Mouse (Mus musculus) testis, adult 2 months (tissue): Measurements from ENCODE around the gene Col6a2. TPM values are rescaled to one million over a fixed set of nuclear protein-coding genes. Genes with fewer than 3 reads are reported as not detected.

Experiments
- H3K27ac ChIP-seq: fragments of 200-500 bp; 2 replicates; pipeline ENCODE4 v1.5.1; 2012; ENCODE audit warnings: low read depth, low read length; ENCODE audit not compliant: control insufficient read depth, insufficient read depth
- H3K27me3 ChIP-seq: fragments of 200-500 bp; 2 replicates; pipeline ENCODE4 v1.6.1; 2012; ENCODE audit warnings: mild to moderate bottlenecking, low read length, moderate library complexity; ENCODE audit not compliant: control insufficient read depth, insufficient read depth
- H3K36me3 ChIP-seq: fragments of 200-500 bp; 2 replicates; pipeline ENCODE4 v1.6.1; 2012; ENCODE audit warnings: mild to moderate bottlenecking, low read length; ENCODE audit not compliant: control insufficient read depth, insufficient read depth
- H3K4me1 ChIP-seq: fragments of 200-500 bp; 2 replicates; pipeline ENCODE4 v1.6.1; 2012; ENCODE audit warnings: low read length; ENCODE audit not compliant: control insufficient read depth, insufficient read depth
- H3K4me3 ChIP-seq: fragments of 200-500 bp; 2 replicates; pipeline ENCODE4 v1.5.1; 2012; ENCODE audit warnings: low read depth, mild to moderate bottlenecking, low read length, moderate library complexity, mixed read lengths; ENCODE audit not compliant: control insufficient read depth
- CTCF ChIP-seq: fragments of 200-500 bp; IDR thresholded peaks from 2 replicates; pipeline ENCODE4 v1.5.1; 2012; ENCODE audit warnings: low read depth, mild to moderate bottlenecking, inconsistent platforms, low read length, moderate library complexity; ENCODE audit not compliant: control insufficient read depth, insufficient read depth, insufficient replicate concordance
- POLR2A ChIP-seq: fragments of 200-500 bp; IDR thresholded peaks from 2 replicates; pipeline ENCODE4 v1.6.1; 2012; ENCODE audit warnings: low read depth, mild to moderate bottlenecking, inconsistent platforms, low read length, moderate library complexity; ENCODE audit not compliant: control insufficient read depth
- polyA plus RNA-seq: library from polyadenylated mRNA; depleted of rRNA; stranded (reverse); fragments of >200 nt; gene quantifications from 2 replicates; pipeline ENCODE4 v1.2.3, GENCODE M21; 2012

The Col6a2 gene
- polyA plus RNA-seq, 1 experiment = 10.9 TPM

- Histone ChIP-seq H3K27ac (peak overlapping the region; percentile 37), H3K27me3 (no peaks in the 10 kb centered on the region), H3K36me3 (no peaks in the 10 kb centered on the region), H3K4me1 (peaks cover 7% of the 10 kb centered on the region), H3K4me3 (no peak overlapping the region)
- TF ChIP-seq CTCF (no peak), POLR2A (no peak)
Observed at GRCm38 (mm10) chr10:76664156-76665115, 41.0 kb upstream of the Col6a2 start.

GRCm38 (mm10) chr10:76653345-76654336 lies 30.2 kb upstream of the Col6a2 start:
- H3K4me3 ChIP-seq = no peak overlapping the region
- H3K27me3 ChIP-seq = no peaks in the 10 kb centered on the region
- no peaks in the 10 kb centered on the region for H3K36me3 ChIP-seq
- no peak overlapping the region for H3K27ac ChIP-seq
- no peaks in the 10 kb centered on the region for H3K4me1 ChIP-seq
- no peak for TF ChIP-seq POLR2A
- no peak for TF ChIP-seq CTCF

GRCm38 (mm10) chr10:76650662-76651342 lies 27.4 kb upstream of the Col6a2 start:
- Histone ChIP-seq H3K27me3 (no peaks in the 10 kb centered on the region), H3K4me3 (no peak overlapping the region), H3K27ac (peak overlapping the region; percentile 29; the same call in 1 of the 2 replicates), H3K4me1 (no peaks in the 10 kb centered on the region), H3K36me3 (no peaks in the 10 kb centered on the region)
- no peak for TF ChIP-seq POLR2A
- TF ChIP-seq CTCF = no peak

- Histone ChIP-seq H3K36me3 (no peaks in the 10 kb centered on the region), H3K27me3 (no peaks in the 10 kb centered on the region), H3K4me3 (no peak overlapping the region), H3K27ac (no peak overlapping the region), H3K4me1 (no peaks in the 10 kb centered on the region)
- no peak for TF ChIP-seq CTCF
- no peak for TF ChIP-seq POLR2A
Observed at GRCm38 (mm10) chr10:76648738-76649137, 25.3 kb upstream of the Col6a2 start.

- Histone ChIP-seq H3K4me1 (no peaks in the 10 kb centered on the region), H3K27ac (no peak overlapping the region), H3K4me3 (no peak overlapping the region), H3K36me3 (no peaks in the 10 kb centered on the region), H3K27me3 (no peaks in the 10 kb centered on the region)
- TF ChIP-seq POLR2A (no peak), CTCF (no peak)
Observed at GRCm38 (mm10) chr10:76647390-76647789, 24.0 kb upstream of the Col6a2 start.

GRCm38 (mm10) chr10:76645686-76646085 lies 22.3 kb upstream of the Col6a2 start:
- no peaks in the 10 kb centered on the region for H3K4me1 ChIP-seq
- H3K27me3 ChIP-seq = no peaks in the 10 kb centered on the region
- no peak overlapping the region for H3K27ac ChIP-seq
- TF ChIP-seq POLR2A (no peak), CTCF (no peak)
- no peak overlapping the region for H3K4me3 ChIP-seq
- H3K36me3 ChIP-seq = no peaks in the 10 kb centered on the region
